Mouse (Mus musculus): ENCODE data around the gene Cited2. TPM values are rescaled to one million over a fixed set of nuclear protein-coding genes. Genes with fewer than 3 reads are reported as not detected.

Cited2 gene
- polyA plus RNA-seq, 1 experiment: 49.1 TPM

- WGBS: 86% methylated on average over 5 of the region's 5 CpGs
- Histone ChIP-seq H3K27ac (ENCODE audit: control insufficient read depth, insufficient read depth, low read depth, low read length, poor library complexity) (no peak overlapping the region), H3K4me3 (replicated peaks; ENCODE audit: control insufficient read depth, low read depth, low read length) (no peak overlapping the region), H3K4me1 (ENCODE audit: control insufficient read depth, insufficient read depth, low read length) (no peaks in the 10 kb centered on the region)
- TF ChIP-seq CTCF (IDR thresholded peaks at IDR 0.05; ENCODE audit: control insufficient read depth, insufficient read depth, low read length): no peak
- TF ChIP-seq POLR2A (IDR thresholded peaks at IDR 0.05; ENCODE audit: borderline replicate concordance, control insufficient read depth, low read depth, low read length): no peak
Observed at GRCm38 (mm10) chr10:17752478-17752877, 29.5 kb downstream of the Cited2 start.

- 77% methylated on average over 3 of the region's 3 CpGs for WGBS
- TF ChIP-seq POLR2A (IDR thresholded peaks at IDR 0.05; ENCODE audit: borderline replicate concordance, control insufficient read depth, low read depth, low read length) (no peak), CTCF (IDR thresholded peaks at IDR 0.05; ENCODE audit: control insufficient read depth, insufficient read depth, low read length) (no peak)
- no peak overlapping the region for H3K4me3 ChIP-seq (replicated peaks; ENCODE audit: control insufficient read depth, low read depth, low read length)
Observed at GRCm38 (mm10) chr10:17759772-17760171, 36.8 kb downstream of the Cited2 start.

GRCm38 (mm10) chr10:17760750-17761613, 38.0 kb downstream of the Cited2 start:
- H3K4me1 ChIP-seq (ENCODE audit: control insufficient read depth, insufficient read depth, low read length): no peaks in the 10 kb centered on the region
- no peak overlapping the region for H3K27ac ChIP-seq (ENCODE audit: control insufficient read depth, insufficient read depth, low read depth, low read length, poor library complexity)
- TF ChIP-seq POLR2A (IDR thresholded peaks at IDR 0.05; ENCODE audit: borderline replicate concordance, control insufficient read depth, low read depth, low read length) (no peak), CTCF (IDR thresholded peaks at IDR 0.05; ENCODE audit: control insufficient read depth, insufficient read depth, low read length) (peak; percentile 29; the same call in 1 of the 2 replicates)
- 78% methylated on average over 9 of the region's 9 CpGs for WGBS
- no peak overlapping the region for H3K4me3 ChIP-seq (replicated peaks; ENCODE audit: control insufficient read depth, low read depth, low read length)

More at GRCm38 (mm10) chr10:17759772-17760171, 36.8 kb downstream of the Cited2 start:
- Histone ChIP-seq H3K27ac (ENCODE audit: control insufficient read depth, insufficient read depth, low read depth, low read length, poor library complexity) (no peak overlapping the region), H3K4me1 (ENCODE audit: control insufficient read depth, insufficient read depth, low read length) (no peaks in the 10 kb centered on the region)

GRCm38 (mm10) chr10:17761652-17762051, 38.6 kb downstream of the Cited2 start:
- H3K4me3 ChIP-seq (replicated peaks; ENCODE audit: control insufficient read depth, low read depth, low read length): no peak overlapping the region
- WGBS: 33% methylated on average over 1 of the region's 1 CpGs
- TF ChIP-seq CTCF (IDR thresholded peaks at IDR 0.05; ENCODE audit: control insufficient read depth, insufficient read depth, low read length) (no peak), POLR2A (IDR thresholded peaks at IDR 0.05; ENCODE audit: borderline replicate concordance, control insufficient read depth, low read depth, low read length) (no peak)

GRCm38 (mm10) chr10:17762946-17763345, 39.9 kb downstream of the Cited2 start:
- Histone ChIP-seq H3K4me1 (ENCODE audit: control insufficient read depth, insufficient read depth, low read length) (no peaks in the 10 kb centered on the region), H3K4me3 (replicated peaks; ENCODE audit: control insufficient read depth, low read depth, low read length) (no peak overlapping the region), H3K27ac (ENCODE audit: control insufficient read depth, insufficient read depth, low read depth, low read length, poor library complexity) (no peak overlapping the region)
- 91% methylated on average over 8 of the region's 8 CpGs for WGBS
- no peak for TF ChIP-seq POLR2A (IDR thresholded peaks at IDR 0.05; ENCODE audit: borderline replicate concordance, control insufficient read depth, low read depth, low read length)
- TF ChIP-seq CTCF (IDR thresholded peaks at IDR 0.05; ENCODE audit: control insufficient read depth, insufficient read depth, low read length): no peak

More at GRCm38 (mm10) chr10:17761652-17762051, 38.6 kb downstream of the Cited2 start:
- no peak overlapping the region for H3K27ac ChIP-seq (ENCODE audit: control insufficient read depth, insufficient read depth, low read depth, low read length, poor library complexity)
- no peaks in the 10 kb centered on the region for H3K4me1 ChIP-seq (ENCODE audit: control insufficient read depth, insufficient read depth, low read length)

GRCm38 (mm10) chr10:17769856-17770255, 46.8 kb downstream of the Cited2 start:
- no peak for TF ChIP-seq CTCF (IDR thresholded peaks at IDR 0.05; ENCODE audit: control insufficient read depth, insufficient read depth, low read length)
- no peak for TF ChIP-seq POLR2A (IDR thresholded peaks at IDR 0.05; ENCODE audit: borderline replicate concordance, control insufficient read depth, low read depth, low read length)
- WGBS: 45% methylated on average over 5 of the region's 5 CpGs
- Histone ChIP-seq H3K27ac (ENCODE audit: control insufficient read depth, insufficient read depth, low read depth, low read length, poor library complexity) (no peak overlapping the region), H3K4me3 (replicated peaks; ENCODE audit: control insufficient read depth, low read depth, low read length) (no peak overlapping the region), H3K4me1 (ENCODE audit: control insufficient read depth, insufficient read depth, low read length) (no peaks in the 10 kb centered on the region; the same call in none of the 2 replicates)

GRCm38 (mm10) chr10:17772364-17772763, 49.3 kb downstream of the Cited2 start:
- 4% methylated on average over 10 of the region's 10 CpGs for WGBS
- Histone ChIP-seq H3K27ac (ENCODE audit: control insufficient read depth, insufficient read depth, low read depth, low read length, poor library complexity) (peak overlapping the region; percentile 80; the same call in 1 of the 2 replicates), H3K4me1 (ENCODE audit: control insufficient read depth, insufficient read depth, low read length) (no peaks in the 10 kb centered on the region; the same call in none of the 2 replicates), H3K4me3 (replicated peaks; ENCODE audit: control insufficient read depth, low read depth, low read length) (peak overlapping the region; percentile 68)
- TF ChIP-seq CTCF (IDR thresholded peaks at IDR 0.05; ENCODE audit: control insufficient read depth, insufficient read depth, low read length): no peak
- peak; percentile 32; the same call in 1 of the 2 replicates for TF ChIP-seq POLR2A (IDR thresholded peaks at IDR 0.05; ENCODE audit: borderline replicate concordance, control insufficient read depth, low read depth, low read length)

GRCm38 (mm10) chr10:17774366-17774765, 51.3 kb downstream of the Cited2 start:
- 79% methylated on average over 3 of the region's 3 CpGs for WGBS
- H3K27ac ChIP-seq (ENCODE audit: control insufficient read depth, insufficient read depth, low read depth, low read length, poor library complexity): no peak overlapping the region
- H3K4me1 ChIP-seq (ENCODE audit: control insufficient read depth, insufficient read depth, low read length): no peaks in the 10 kb centered on the region; the same call in none of the 2 replicates
- no peak overlapping the region for H3K4me3 ChIP-seq (replicated peaks; ENCODE audit: control insufficient read depth, low read depth, low read length)
- no peak for TF ChIP-seq CTCF (IDR thresholded peaks at IDR 0.05; ENCODE audit: control insufficient read depth, insufficient read depth, low read length)
- TF ChIP-seq POLR2A (IDR thresholded peaks at IDR 0.05; ENCODE audit: borderline replicate concordance, control insufficient read depth, low read depth, low read length): no peak
